Mouse (Mus musculus) testis, postnatal 10 days (tissue): ENCODE measurements around the gene Etv2.

Experiments used
- DNase-seq: peaks from one replicate; pipeline ENCODE4 v3.0.0; 2021; ENCODE audit warnings: low spot score

The Etv2 gene

GRCm38 (mm10) chr7:30588676-30589434, 46.8 kb downstream of the Etv2 start, which contains the start of gene Kmt2b:
Gene Kmt2b, minus strand, starts transcription at chr7:30588726.
- peak; percentile 94 for DNase-seq

- peak; percentile 70 for DNase-seq
Observed at GRCm38 (mm10) chr7:30587842-30588667, 47.6 kb downstream of the Etv2 start.

GRCm38 (mm10) chr7:30586455-30587020, 49.1 kb downstream of the Etv2 start:
- DNase-seq: peak; percentile 57

GRCm38 (mm10) chr7:30585170-30585569, 50.5 kb downstream of the Etv2 start:
- peak; percentile 42 for DNase-seq

GRCm38 (mm10) chr7:30584339-30584738, 51.3 kb downstream of the Etv2 start:
- peak; percentile 41 for DNase-seq
